Mouse (Mus musculus) hindbrain, embryonic 16.5 days (tissue): ENCODE data around the gene Ecsit. TPM values are rescaled to one million over a fixed set of nuclear protein-coding genes. Genes with fewer than 3 reads are reported as not detected.

Experiments
- ATAC-seq: fragments of 200-750 bp; cut with Nextera tagmentation; 2 replicates; pipeline ENCODE4 v1.8.0; 2017; ENCODE audit warnings: moderate TSS enrichment, moderate library complexity
- H3K27ac ChIP-seq: fragments of 300-500 bp; sonication (generic); 2 replicates; pipeline ENCODE4 v1.5.1; 2014; ENCODE audit warnings: low read depth, mild to moderate bottlenecking, control low read depth, low read length, moderate library complexity
- H3K27me3 ChIP-seq: fragments of 300-500 bp; sonication (generic); replicated peaks from 2 replicates; pipeline ENCODE4 v1.6.1; 2014; ENCODE audit warnings: low read length; ENCODE audit not compliant: control insufficient read depth, insufficient read depth
- H3K36me3 ChIP-seq: fragments of 300-500 bp; sonication (generic); 2 replicates; pipeline ENCODE4 v1.6.1; 2014; ENCODE audit warnings: mild to moderate bottlenecking, low read length, moderate library complexity, mixed read lengths; ENCODE audit not compliant: control insufficient read depth, insufficient read depth
- H3K4me1 ChIP-seq: fragments of 300-500 bp; sonication (generic); 2 replicates; pipeline ENCODE4 v1.6.1; 2014; ENCODE audit warnings: low read depth, low read length; ENCODE audit not compliant: control insufficient read depth, insufficient read depth
- H3K4me2 ChIP-seq: fragments of 300-500 bp; sonication (generic); 2 replicates; pipeline ENCODE4 v1.6.1; 2014; ENCODE audit warnings: mild to moderate bottlenecking, low read length, control low read depth, moderate library complexity
- H3K4me3 ChIP-seq: fragments of 300-500 bp; sonication (generic); 2 replicates; pipeline ENCODE4 v1.5.1; 2014; ENCODE audit warnings: mild to moderate bottlenecking, low read length, control low read depth, moderate library complexity
- H3K9ac ChIP-seq: fragments of 300-500 bp; sonication (generic); 2 replicates; pipeline ENCODE4 v1.6.1; 2014; ENCODE audit warnings: low read depth, mild to moderate bottlenecking, control low read depth, low read length, moderate library complexity
- H3K9me3 ChIP-seq: fragments of 300-500 bp; sonication (generic); 2 replicates; pipeline ENCODE4 v1.6.1; 2014; ENCODE audit warnings: mild to moderate bottlenecking, low read length, moderate library complexity; ENCODE audit not compliant: control insufficient read depth
- WGBS: fragments of 180-500 bp; shearing (Covaris S2); extraction: QIAGEN DNeasy Blood & Tissue Kit; methylation state at CpG from one replicate; pipeline ENCODE4 v1.1.7; 2014; 5-methylcytosine and 5-hydroxymethylcytosine counted together
- polyA plus RNA-seq: library from polyadenylated mRNA; unstranded; fragments of >200 nt; fragmentation: Nextera tagmentation; extraction: Ambion mirVana; gene quantifications from 2 replicates; pipeline ENCODE4 v1.2.1, GENCODE M21; 2015

The Ecsit gene
- polyA plus RNA-seq, 1 experiment from 2014 or later = 62.3 TPM

DNA sequence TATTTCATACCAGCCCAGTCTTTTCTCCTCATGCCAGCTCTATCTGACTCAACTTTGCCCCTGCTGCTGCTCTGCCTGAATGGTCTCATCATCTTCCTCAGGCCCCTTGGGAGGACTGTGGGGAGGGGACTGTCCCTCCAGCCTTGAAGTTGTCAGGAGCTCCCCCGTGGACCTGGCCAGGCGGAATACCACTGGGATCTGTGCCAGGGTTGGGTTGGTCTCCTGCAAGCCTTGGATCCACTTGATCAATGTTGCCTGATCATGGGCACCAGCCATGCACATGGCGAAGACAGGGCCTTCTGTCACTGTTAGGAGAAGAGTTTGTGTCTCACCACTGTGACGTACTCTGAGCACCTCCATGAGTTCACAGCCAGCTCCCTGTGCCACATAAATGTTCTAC lies 13.0 kb downstream of the Ecsit start:
- Histone ChIP-seq H3K36me3 (peaks cover 4% of the 10 kb centered on the region; the same call in 1 of the 2 replicates), H3K27ac (no peak overlapping the region), H3K4me2 (no peak overlapping the region), H3K9ac (no peak overlapping the region), H3K4me3 (no peak overlapping the region), H3K4me1 (peaks cover 14% of the 10 kb centered on the region), H3K27me3 (no peaks in the 10 kb centered on the region), H3K9me3 (no peaks in the 10 kb centered on the region)
- no peak for ATAC-seq
- WGBS = 94% methylated on average over 4 of the region's 4 CpGs

- WGBS = 1% methylated on average over 67 of the region's 87 CpGs
- H3K4me1 ChIP-seq = peaks cover 14% of the 10 kb centered on the region
These were observed 14.3 kb downstream of the Ecsit start, which contains the start of the genes Gm49318 and Zfp653 for GRCm38 (mm10) chr9:22070791-22071573. Gene Gm49318 (minus strand): TSS chr9:22071259. Gene Zfp653 (minus strand): TSS chr9:22071376.

DNA sequence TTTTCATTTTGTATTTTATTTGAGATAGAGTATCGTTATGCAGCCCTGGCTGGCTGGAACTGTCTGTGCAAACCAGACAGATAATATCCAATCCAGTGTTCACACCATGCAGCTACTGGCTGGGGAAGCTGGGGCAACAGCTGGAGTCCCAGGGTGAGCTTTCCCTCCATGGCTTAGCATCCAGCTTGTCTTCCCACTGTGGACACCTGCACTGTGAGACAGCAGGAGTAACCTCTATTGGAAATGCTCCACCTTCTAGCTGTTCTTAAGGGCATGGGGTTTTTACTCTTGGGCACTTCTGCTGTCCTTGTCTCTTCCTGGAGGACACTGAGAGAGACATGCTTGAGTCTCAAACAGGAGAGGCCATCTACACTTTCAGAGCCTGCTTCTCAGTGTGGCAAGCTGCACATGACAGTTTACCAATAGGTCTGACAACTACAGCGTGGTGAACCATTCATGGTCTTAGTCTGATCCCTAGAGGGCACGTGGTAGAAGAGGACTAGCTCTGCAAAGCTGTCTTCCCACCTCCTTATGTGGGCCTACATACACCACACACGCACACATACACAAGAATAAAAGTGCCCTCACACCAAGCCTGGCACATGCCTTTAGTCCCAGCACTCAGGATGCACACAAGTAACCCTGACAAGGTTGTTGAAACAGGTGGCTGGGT lies 15.2 kb downstream of the Ecsit start:
- Histone ChIP-seq H3K27ac (peak overlapping the region; percentile 97; the same call in 1 of the 2 replicates), H3K4me3 (peak overlapping the region; percentile 75), H3K9ac (peak overlapping the region; percentile 91), H3K27me3 (no peaks in the 10 kb centered on the region), H3K36me3 (peaks cover 9% of the 10 kb centered on the region), H3K9me3 (no peaks in the 10 kb centered on the region), H3K4me2 (peak overlapping the region; percentile 71), H3K4me1 (peaks cover 14% of the 10 kb centered on the region)
- ATAC-seq = peak; percentile 13
- WGBS = 71% methylated on average over 4 of the region's 4 CpGs

More at GRCm38 (mm10) chr9:22070791-22071573, 14.3 kb downstream of the Ecsit start, which contains the start of the genes Gm49318 and Zfp653:
- Histone ChIP-seq H3K27me3 (no peaks in the 10 kb centered on the region), H3K27ac (peak within 1 kb of the TSS; percentile 97), H3K4me2 (peak within 1 kb of the TSS; percentile 71), H3K36me3 (peaks cover 4% of the 10 kb centered on the region; the same call in 1 of the 2 replicates), H3K9ac (peak within 1 kb of the TSS; percentile 91), H3K4me3 (peak within 1 kb of the TSS; percentile 75), H3K9me3 (no peaks in the 10 kb centered on the region)
- ATAC-seq = peak; percentile 97

- WGBS = 91% methylated on average over 5 of the region's 5 CpGs
- Histone ChIP-seq H3K27me3 (no peaks in the 10 kb centered on the region), H3K4me1 (peaks cover 14% of the 10 kb centered on the region), H3K4me2 (no peak overlapping the region), H3K4me3 (no peak overlapping the region), H3K27ac (no peak overlapping the region), H3K9me3 (no peaks in the 10 kb centered on the region), H3K36me3 (peaks cover 17% of the 10 kb centered on the region), H3K9ac (no peak overlapping the region)
- ATAC-seq = no peak
These were observed 18.0 kb downstream of the Ecsit start for GRCm38 (mm10) chr9:22067195-22067594.

DNA sequence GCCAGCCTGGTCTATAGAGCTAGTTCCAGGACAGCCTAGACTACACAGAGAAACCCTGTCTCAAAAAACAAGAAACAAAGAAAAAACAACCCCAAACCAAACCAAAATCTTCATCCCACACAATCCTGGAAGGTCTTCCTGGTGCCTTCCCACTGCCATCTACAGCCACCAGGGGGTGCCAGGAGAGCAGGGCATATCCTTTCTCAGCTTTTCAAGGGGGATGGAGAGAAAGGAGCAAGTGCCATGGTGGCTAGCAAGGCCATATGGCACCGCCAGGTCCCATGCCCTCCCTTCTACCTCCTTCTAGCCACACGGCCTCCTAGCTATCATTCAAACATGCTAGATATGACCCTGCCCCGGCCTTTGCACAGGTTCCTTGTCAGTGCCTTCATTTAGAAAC lies 18.8 kb downstream of the Ecsit start:
- H3K4me3 ChIP-seq = no peak overlapping the region
- no peak for ATAC-seq
- H3K27me3 ChIP-seq = no peaks in the 10 kb centered on the region
- peaks cover 9% of the 10 kb centered on the region for H3K4me1 ChIP-seq
- no peak overlapping the region for H3K4me2 ChIP-seq
- H3K9me3 ChIP-seq = no peaks in the 10 kb centered on the region
- WGBS = 74% methylated on average over 3 of the region's 3 CpGs
- no peak overlapping the region for H3K9ac ChIP-seq
- no peak overlapping the region for H3K27ac ChIP-seq
- H3K36me3 ChIP-seq = peaks cover 17% of the 10 kb centered on the region

DNA sequence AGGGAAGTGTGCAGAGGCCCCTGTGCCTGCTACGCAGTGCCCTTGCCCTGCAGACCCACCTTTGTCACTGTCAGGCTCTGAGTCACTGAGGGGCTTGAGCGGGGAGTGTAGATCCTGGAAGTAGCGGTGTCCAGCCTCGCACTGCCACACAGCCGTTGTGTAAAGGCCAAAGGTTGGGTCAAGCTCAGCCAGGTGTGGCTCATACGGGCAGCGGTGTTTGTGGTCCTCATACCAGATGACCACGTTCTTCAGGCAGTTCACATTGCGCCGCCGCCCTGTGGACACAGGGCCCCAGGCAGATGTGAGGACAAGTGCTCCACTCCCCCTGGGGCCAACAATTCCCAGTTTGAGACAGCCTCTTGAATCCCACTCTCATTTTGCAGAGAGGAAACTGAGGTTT lies 19.6 kb downstream of the Ecsit start:
- H3K4me2 ChIP-seq = no peak overlapping the region
- no peak overlapping the region for H3K27ac ChIP-seq
- H3K36me3 ChIP-seq = peaks cover 17% of the 10 kb centered on the region
- H3K4me3 ChIP-seq = no peak overlapping the region
- H3K9me3 ChIP-seq = no peaks in the 10 kb centered on the region
- H3K4me1 ChIP-seq = peaks cover 9% of the 10 kb centered on the region
- 95% methylated on average over 11 of the region's 11 CpGs for WGBS
- no peak for ATAC-seq
- H3K9ac ChIP-seq = no peak overlapping the region
- no peaks in the 10 kb centered on the region for H3K27me3 ChIP-seq

- Histone ChIP-seq H3K36me3 (peaks cover 17% of the 10 kb centered on the region), H3K9me3 (no peaks in the 10 kb centered on the region), H3K4me3 (no peak overlapping the region), H3K4me1 (no peaks in the 10 kb centered on the region), H3K4me2 (no peak overlapping the region), H3K27me3 (no peaks in the 10 kb centered on the region), H3K27ac (no peak overlapping the region), H3K9ac (no peak overlapping the region)
- 90% methylated on average over 3 of the region's 3 CpGs for WGBS
- no peak for ATAC-seq
These were observed 20.9 kb downstream of the Ecsit start for GRCm38 (mm10) chr9:22064341-22064740.

- no peak overlapping the region for H3K27ac ChIP-seq
- no peak overlapping the region for H3K9ac ChIP-seq
- H3K36me3 ChIP-seq = peaks cover 17% of the 10 kb centered on the region
- ATAC-seq = no peak
- no peak overlapping the region for H3K4me2 ChIP-seq
- no peaks in the 10 kb centered on the region for H3K9me3 ChIP-seq
- 87% methylated on average over 2 of the region's 2 CpGs for WGBS
- no peaks in the 10 kb centered on the region for H3K4me1 ChIP-seq
- no peak overlapping the region for H3K4me3 ChIP-seq
- no peaks in the 10 kb centered on the region for H3K27me3 ChIP-seq
These were observed 23.9 kb downstream of the Ecsit start for GRCm38 (mm10) chr9:22061339-22061738.

- Histone ChIP-seq H3K4me2 (no peak overlapping the region), H3K27ac (no peak overlapping the region), H3K9ac (no peak overlapping the region), H3K4me1 (peaks cover 6% of the 10 kb centered on the region), H3K36me3 (peaks cover 4% of the 10 kb centered on the region; the same call in 1 of the 2 replicates), H3K27me3 (no peaks in the 10 kb centered on the region), H3K4me3 (no peak overlapping the region), H3K9me3 (no peaks in the 10 kb centered on the region)
- peak; percentile 29 for ATAC-seq
- WGBS = 70% methylated on average over 9 of the region's 9 CpGs
These were observed 27.2 kb downstream of the Ecsit start for GRCm38 (mm10) chr9:22058011-22058424.
